Mouse (Mus musculus): ENCODE results near the gene Tenm2. TPM values are rescaled to one million over a fixed set of nuclear protein-coding genes. Genes with fewer than 3 reads are reported as not detected.
A peak's percentile ranks its signal among the peaks of the same experiment; 100 is the strongest.

Gene Tenm2
- polyA plus RNA-seq, 1 experiment from 2014 or later = 0.80 TPM

GRCm38 (mm10) chr11:36277192-36277902 is 958.4 kb downstream of the Tenm2 start:
- Histone ChIP-seq H3K9me3 (replicated peaks; ENCODE audit: low read length) (no peaks in the 10 kb centered on the region), H3K36me3 (ENCODE audit: insufficient read depth, low read length) (no peaks in the 10 kb centered on the region), H3K9ac (ENCODE audit: low read depth, low read length) (no peak overlapping the region), H3K27ac (no peak overlapping the region), H3K4me1 (replicated peaks; ENCODE audit: insufficient read depth, low read length) (no peaks in the 10 kb centered on the region), H3K27me3 (ENCODE audit: insufficient read depth, low read length) (no peaks in the 10 kb centered on the region), H3K4me2 (ENCODE audit: low read length) (peak overlapping the region; percentile 51), H3K4me3 (replicated peaks; ENCODE audit: low read depth, low read length) (peak overlapping the region; percentile 25)
- peak; percentile 44 for DNase-seq (ENCODE audit: low spot score)
- no peak for ATAC-seq (replicated peaks; ENCODE audit: low FRiP score, low read depth)
- 12% methylated on average over 20 of the region's 20 CpGs for WGBS
- TF ChIP-seq CTCF (IDR thresholded peaks at IDR 0.05; ENCODE audit: low read depth) = no peak

GRCm38 (mm10) chr11:36276015-36276414 is 959.7 kb downstream of the Tenm2 start:
- no peak for ATAC-seq (replicated peaks; ENCODE audit: low FRiP score, low read depth)

GRCm38 (mm10) chr11:36272149-36272548 is 963.6 kb downstream of the Tenm2 start:
- no peak overlapping the region for H3K9ac ChIP-seq (ENCODE audit: low read depth, low read length)
- TF ChIP-seq CTCF (IDR thresholded peaks at IDR 0.05; ENCODE audit: low read depth) = no peak
- H3K27ac ChIP-seq = no peak overlapping the region
- no peaks in the 10 kb centered on the region for H3K9me3 ChIP-seq (replicated peaks; ENCODE audit: low read length)
- DNase-seq (ENCODE audit: low spot score) = no peak
- WGBS = 78% methylated on average over 2 of the region's 2 CpGs
- H3K27me3 ChIP-seq (ENCODE audit: insufficient read depth, low read length) = no peaks in the 10 kb centered on the region
- ATAC-seq (replicated peaks; ENCODE audit: low FRiP score, low read depth) = no peak
- no peak overlapping the region for H3K4me3 ChIP-seq (replicated peaks; ENCODE audit: low read depth, low read length)
- H3K36me3 ChIP-seq (ENCODE audit: insufficient read depth, low read length) = no peaks in the 10 kb centered on the region
- H3K4me1 ChIP-seq (replicated peaks; ENCODE audit: insufficient read depth, low read length) = no peaks in the 10 kb centered on the region
- H3K4me2 ChIP-seq (ENCODE audit: low read length) = no peak overlapping the region

More at GRCm38 (mm10) chr11:36276015-36276414, 959.7 kb downstream of the Tenm2 start:
- DNase-seq (ENCODE audit: low spot score) = no peak
- WGBS = 33% methylated on average over 5 of the region's 5 CpGs
- Histone ChIP-seq H3K9ac (ENCODE audit: low read depth, low read length) (no peak overlapping the region), H3K9me3 (replicated peaks; ENCODE audit: low read length) (no peaks in the 10 kb centered on the region), H3K4me3 (replicated peaks; ENCODE audit: low read depth, low read length) (no peak overlapping the region), H3K27ac (no peak overlapping the region), H3K27me3 (ENCODE audit: insufficient read depth, low read length) (no peaks in the 10 kb centered on the region), H3K4me2 (ENCODE audit: low read length) (no peak overlapping the region), H3K36me3 (ENCODE audit: insufficient read depth, low read length) (no peaks in the 10 kb centered on the region), H3K4me1 (replicated peaks; ENCODE audit: insufficient read depth, low read length) (no peaks in the 10 kb centered on the region)
- no peak for TF ChIP-seq CTCF (IDR thresholded peaks at IDR 0.05; ENCODE audit: low read depth)

GRCm38 (mm10) chr11:36269945-36270344 is 965.8 kb downstream of the Tenm2 start:
- TF ChIP-seq CTCF (IDR thresholded peaks at IDR 0.05; ENCODE audit: low read depth) = no peak
- Histone ChIP-seq H3K27ac (no peak overlapping the region), H3K9me3 (replicated peaks; ENCODE audit: low read length) (no peaks in the 10 kb centered on the region), H3K4me2 (ENCODE audit: low read length) (no peak overlapping the region), H3K4me3 (replicated peaks; ENCODE audit: low read depth, low read length) (no peak overlapping the region), H3K36me3 (ENCODE audit: insufficient read depth, low read length) (no peaks in the 10 kb centered on the region), H3K4me1 (replicated peaks; ENCODE audit: insufficient read depth, low read length) (no peaks in the 10 kb centered on the region), H3K9ac (ENCODE audit: low read depth, low read length) (no peak overlapping the region), H3K27me3 (ENCODE audit: insufficient read depth, low read length) (no peaks in the 10 kb centered on the region)
- DNase-seq (ENCODE audit: low spot score) = no peak
- no peak for ATAC-seq (replicated peaks; ENCODE audit: low FRiP score, low read depth)
- WGBS = 81% methylated on average over 6 of the region's 6 CpGs

- Histone ChIP-seq H3K27me3 (ENCODE audit: insufficient read depth, low read length) (no peaks in the 10 kb centered on the region), H3K36me3 (ENCODE audit: insufficient read depth, low read length) (no peaks in the 10 kb centered on the region), H3K4me2 (ENCODE audit: low read length) (no peak overlapping the region), H3K4me3 (replicated peaks; ENCODE audit: low read depth, low read length) (no peak overlapping the region), H3K9me3 (replicated peaks; ENCODE audit: low read length) (no peaks in the 10 kb centered on the region), H3K27ac (no peak overlapping the region), H3K4me1 (replicated peaks; ENCODE audit: insufficient read depth, low read length) (no peaks in the 10 kb centered on the region), H3K9ac (ENCODE audit: low read depth, low read length) (no peak overlapping the region)
- WGBS = 70% methylated on average over 17 of the region's 17 CpGs
- ATAC-seq (replicated peaks; ENCODE audit: low FRiP score, low read depth) (no peak), DNase-seq (ENCODE audit: low spot score) (peak; percentile 22)
- no peak for TF ChIP-seq CTCF (IDR thresholded peaks at IDR 0.05; ENCODE audit: low read depth)
These were observed 970.8 kb downstream of the Tenm2 start for GRCm38 (mm10) chr11:36264776-36265466.

- Histone ChIP-seq H3K9ac (ENCODE audit: low read depth, low read length) (no peak overlapping the region), H3K4me2 (ENCODE audit: low read length) (no peak overlapping the region), H3K27me3 (ENCODE audit: insufficient read depth, low read length) (no peaks in the 10 kb centered on the region), H3K36me3 (ENCODE audit: insufficient read depth, low read length) (no peaks in the 10 kb centered on the region), H3K27ac (no peak overlapping the region), H3K4me3 (replicated peaks; ENCODE audit: low read depth, low read length) (no peak overlapping the region), H3K9me3 (replicated peaks; ENCODE audit: low read length) (no peaks in the 10 kb centered on the region), H3K4me1 (replicated peaks; ENCODE audit: insufficient read depth, low read length) (no peaks in the 10 kb centered on the region)
- TF ChIP-seq CTCF (IDR thresholded peaks at IDR 0.05; ENCODE audit: low read depth) = no peak
- no peak for ATAC-seq (replicated peaks; ENCODE audit: low FRiP score, low read depth)
- peak; percentile 24 for DNase-seq (ENCODE audit: low spot score)
- WGBS = 29% methylated on average over 10 of the region's 10 CpGs
These were observed 971.9 kb downstream of the Tenm2 start for GRCm38 (mm10) chr11:36263840-36264239.

All from kidney, postnatal 0 days (tissue).